Mouse (Mus musculus) cerebellum, adult (tissue): ENCODE measurements at regions not wholly inside any gene's neighbourhood (a gene's known extent, or its start where the extent isn't known, plus 50 kb on each side); places are given as distances from the start of the nearest gene placed in this dataset.

ENCODE experiments used
- ATAC-seq: cut with Nextera tagmentation; 2 replicates; pipeline ENCODE4 v1.9.2; 2017; ENCODE audit warnings: mild to moderate bottlenecking, moderate library complexity, mixed read lengths; ENCODE audit not compliant: insufficient number of reproducible peaks, low FRiP score, low TSS enrichment

- no peak for ATAC-seq
Measured at GRCm38 (mm10) chr16:48028626-48029025, 254.9 kb upstream of the Dppa4 start.

DNA sequence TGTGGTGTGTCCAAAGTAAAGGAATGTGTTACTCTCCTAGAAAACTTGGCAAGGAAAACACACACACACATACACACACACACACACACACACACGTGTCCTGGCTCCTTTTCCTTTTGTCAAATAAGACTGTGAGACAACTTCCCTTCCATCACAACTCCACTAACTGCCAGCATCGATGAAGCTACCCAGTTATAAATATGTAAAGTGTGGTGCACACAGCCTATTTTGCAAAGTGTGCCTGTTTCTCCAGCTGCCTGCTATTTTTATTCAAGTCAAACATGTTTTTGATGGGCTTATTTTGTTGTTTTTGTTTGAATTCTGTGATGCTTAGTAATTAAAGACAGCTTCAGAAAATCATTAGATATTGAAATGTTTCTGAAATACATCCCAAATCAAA is 232.7 kb upstream of the Dppa4 start:
- ATAC-seq, result no peak

- ATAC-seq, result peak; percentile 99
Measured at GRCm38 (mm10) chr16:48074879-48075278, 208.7 kb upstream of the Dppa4 start.
